Mouse (Mus musculus) brown adipose tissue, adult 24 weeks (tissue): ENCODE measurements around the gene Dlgap1. TPM values are rescaled to one million over a fixed set of nuclear protein-coding genes. Genes with fewer than 3 reads are reported as not detected.

Experiments
- H3K27ac ChIP-seq: fragments of 200-500 bp; replicated peaks from 2 replicates; pipeline ENCODE4 v1.5.1; 2012; ENCODE audit warnings: low read depth, mild to moderate bottlenecking, low read length
- H3K4me1 ChIP-seq: fragments of 200-500 bp; 2 replicates; pipeline ENCODE4 v1.6.1; 2012; ENCODE audit warnings: low read length, mixed read lengths; ENCODE audit not compliant: control insufficient read depth, insufficient read depth, insufficient read length
- H3K4me3 ChIP-seq: fragments of 200-500 bp; 2 replicates; pipeline ENCODE4 v1.5.1; 2012; ENCODE audit warnings: low read depth, mild to moderate bottlenecking, low read length, moderate library complexity; ENCODE audit not compliant: insufficient read depth
- polyA plus RNA-seq: library from polyadenylated mRNA; stranded (reverse); fragments of >200 nt; gene quantifications from 2 replicates; pipeline ENCODE4 v1.2.4, GENCODE M21; 2012; ENCODE audit not compliant: missing spikeins, insufficient read depth, insufficient read length

Gene Dlgap1
- polyA plus RNA-seq, 1 experiment, result 1.2 TPM

DNA sequence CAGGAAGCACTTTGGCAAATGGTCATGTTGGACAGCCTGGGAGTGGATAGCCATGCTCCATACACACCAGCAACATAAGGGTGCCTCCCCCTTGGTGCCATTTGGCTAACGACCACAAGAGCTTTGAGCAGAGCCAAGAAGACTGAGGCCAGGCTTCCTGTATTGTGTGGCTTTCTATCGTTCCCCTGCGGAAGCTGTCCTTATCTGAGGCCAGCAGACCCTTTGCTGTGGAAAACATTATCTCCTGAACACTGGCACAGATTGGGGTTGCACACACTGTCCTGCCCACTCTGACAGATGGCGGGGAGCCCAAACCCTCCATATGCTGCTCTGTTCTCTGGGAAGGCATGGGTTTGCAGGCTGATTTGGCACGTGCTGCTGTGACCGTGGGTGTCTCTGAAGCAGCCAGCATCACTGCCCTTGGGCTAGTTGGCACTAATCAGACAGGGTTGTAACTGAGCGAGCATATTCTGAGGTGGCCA, 520.0 kb downstream of the Dlgap1 start:
- Histone ChIP-seq H3K4me3 (no peak overlapping the region), H3K27ac (no peak overlapping the region), H3K4me1 (no peaks in the 10 kb centered on the region)

GRCm38 (mm10) chr17:70491575-70491974, 522.7 kb downstream of the Dlgap1 start:
- no peak overlapping the region for H3K27ac ChIP-seq
- no peaks in the 10 kb centered on the region for H3K4me1 ChIP-seq
- no peak overlapping the region for H3K4me3 ChIP-seq

GRCm38 (mm10) chr17:70494338-70494737, 525.5 kb downstream of the Dlgap1 start:
- no peak overlapping the region for H3K4me3 ChIP-seq
- H3K27ac ChIP-seq, result no peak overlapping the region
- no peaks in the 10 kb centered on the region for H3K4me1 ChIP-seq

- Histone ChIP-seq H3K4me3 (no peak overlapping the region), H3K4me1 (no peaks in the 10 kb centered on the region), H3K27ac (no peak overlapping the region)
Measured at GRCm38 (mm10) chr17:70498256-70498655, 529.4 kb downstream of the Dlgap1 start.

DNA sequence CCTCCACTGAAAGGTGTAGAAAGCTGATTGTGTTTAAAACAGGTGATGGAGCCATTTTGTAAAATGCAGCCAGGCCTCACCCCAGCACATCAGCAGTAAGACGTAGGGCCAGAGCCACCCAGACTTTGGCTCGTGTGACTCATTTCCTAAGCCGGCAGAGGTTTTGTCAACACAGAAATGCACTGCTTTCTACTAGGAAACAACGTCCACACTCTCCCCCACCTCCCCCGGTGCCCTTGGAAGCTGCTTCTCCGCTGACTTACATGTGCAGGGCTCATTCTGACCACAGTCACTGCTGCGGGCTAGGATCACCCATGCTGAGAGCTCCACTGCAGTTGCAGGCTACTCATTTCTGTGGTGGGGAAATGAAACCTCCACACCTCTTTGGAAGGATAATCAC, 533.1 kb downstream of the Dlgap1 start:
- Histone ChIP-seq H3K27ac (no peak overlapping the region), H3K4me3 (no peak overlapping the region), H3K4me1 (no peaks in the 10 kb centered on the region)

GRCm38 (mm10) chr17:70507759-70508158, 538.9 kb downstream of the Dlgap1 start:
- no peak overlapping the region for H3K4me3 ChIP-seq
- no peak overlapping the region for H3K27ac ChIP-seq
- H3K4me1 ChIP-seq, result no peaks in the 10 kb centered on the region

- no peak overlapping the region for H3K27ac ChIP-seq
- no peak overlapping the region for H3K4me3 ChIP-seq
- H3K4me1 ChIP-seq, result no peaks in the 10 kb centered on the region
Measured at GRCm38 (mm10) chr17:70510441-70510840, 541.6 kb downstream of the Dlgap1 start.

DNA sequence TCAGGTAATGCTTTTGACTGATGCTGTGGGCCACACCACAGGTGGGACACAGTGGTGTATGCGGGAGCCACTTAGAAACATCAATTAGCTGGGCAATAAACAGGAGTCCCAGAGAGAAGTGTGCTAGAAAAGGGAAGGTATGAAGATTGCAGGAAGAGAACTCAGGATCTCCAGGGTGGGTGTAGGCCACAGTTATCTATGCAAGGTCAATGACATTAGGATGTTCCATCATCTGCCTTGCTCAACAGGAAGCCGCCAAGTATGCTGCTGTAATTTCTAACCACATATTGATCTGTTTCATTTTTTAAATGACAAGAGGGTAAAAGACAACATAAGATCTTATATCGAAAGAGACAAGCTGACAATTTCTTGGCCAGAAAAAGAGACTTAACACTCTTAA, 542.5 kb downstream of the Dlgap1 start:
- Histone ChIP-seq H3K27ac (no peak overlapping the region), H3K4me1 (no peaks in the 10 kb centered on the region)

DNA sequence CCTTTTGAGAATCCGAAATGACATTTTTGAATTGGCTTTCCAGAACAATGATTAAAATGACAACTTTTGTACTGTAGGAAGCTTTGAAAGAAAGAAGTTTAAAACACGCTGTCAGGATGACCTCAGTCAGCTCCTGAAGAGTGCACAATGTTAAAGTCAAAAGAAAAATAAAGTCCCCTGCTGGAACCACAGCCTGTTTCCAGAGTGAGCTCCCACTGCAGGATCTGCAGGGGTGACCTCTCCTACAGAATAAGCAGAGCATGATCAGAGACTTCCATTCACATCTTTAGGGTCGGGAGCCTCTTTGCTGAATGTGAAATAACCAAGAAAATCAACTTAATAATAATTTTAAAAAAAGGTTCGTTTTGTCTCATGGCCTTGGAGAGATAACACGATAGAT, 544.9 kb downstream of the Dlgap1 start:
- Histone ChIP-seq H3K4me1 (no peaks in the 10 kb centered on the region), H3K4me3 (no peak overlapping the region), H3K27ac (no peak overlapping the region)

More for the DNA sequence above, 542.5 kb downstream of the Dlgap1 start:
- H3K4me3 ChIP-seq, result no peak overlapping the region

GRCm38 (mm10) chr17:70516506-70516905, 547.6 kb downstream of the Dlgap1 start:
- Histone ChIP-seq H3K4me1 (no peaks in the 10 kb centered on the region), H3K4me3 (no peak overlapping the region), H3K27ac (no peak overlapping the region)

GRCm38 (mm10) chr17:70517333-70517732, 548.5 kb downstream of the Dlgap1 start:
- no peak overlapping the region for H3K27ac ChIP-seq
- no peak overlapping the region for H3K4me3 ChIP-seq
- no peaks in the 10 kb centered on the region for H3K4me1 ChIP-seq

- no peaks in the 10 kb centered on the region for H3K4me1 ChIP-seq
- H3K4me3 ChIP-seq, result no peak overlapping the region
- H3K27ac ChIP-seq, result no peak overlapping the region
Measured at GRCm38 (mm10) chr17:70521058-70521851, 552.4 kb downstream of the Dlgap1 start.

- no peak overlapping the region for H3K4me3 ChIP-seq
- H3K4me1 ChIP-seq, result no peaks in the 10 kb centered on the region
- H3K27ac ChIP-seq, result no peak overlapping the region
Measured at GRCm38 (mm10) chr17:70521971-70522370, 553.1 kb downstream of the Dlgap1 start.

GRCm38 (mm10) chr17:70525990-70526389, 557.1 kb downstream of the Dlgap1 start:
- Histone ChIP-seq H3K4me1 (no peaks in the 10 kb centered on the region), H3K4me3 (no peak overlapping the region), H3K27ac (no peak overlapping the region)

- no peak overlapping the region for H3K4me3 ChIP-seq
- no peaks in the 10 kb centered on the region for H3K4me1 ChIP-seq
- H3K27ac ChIP-seq, result no peak overlapping the region
Measured at GRCm38 (mm10) chr17:70527101-70527500, 558.2 kb downstream of the Dlgap1 start.
